Mouse (Mus musculus) bone marrow macrophage, adult 2 months (primary cell): ENCODE data around the gene Micu2.

Source experiments
- CTCF ChIP-seq: IDR thresholded peaks from 2 replicates; pipeline ENCODE4 v1.5.1; 2012; ENCODE audit warnings: low read depth, mild to moderate bottlenecking, low read length, moderate library complexity
- POLR2A ChIP-seq: IDR thresholded peaks from 2 replicates; pipeline ENCODE4 v1.6.1; 2012; ENCODE audit warnings: mild to moderate bottlenecking, low read depth, low read length, borderline replicate concordance

DNA sequence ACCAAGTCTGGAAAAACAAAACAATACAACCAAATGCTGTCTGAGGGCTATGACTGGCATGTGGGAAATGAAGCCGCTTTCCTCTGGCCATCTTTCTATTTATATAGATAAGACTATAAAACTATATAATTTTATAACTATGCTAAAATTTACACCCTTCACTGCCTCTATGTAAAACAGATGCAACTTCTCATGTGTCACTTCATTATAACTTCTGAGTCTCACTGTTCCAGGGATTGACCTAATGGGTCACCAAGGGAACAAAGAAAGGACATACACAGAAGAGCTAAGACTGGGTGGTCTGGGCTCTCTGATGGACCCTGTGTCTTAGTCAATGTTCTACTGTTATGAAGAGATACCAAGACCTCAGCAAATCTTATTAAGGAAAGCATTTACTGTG is 106.1 kb downstream of the Micu2 start:
- TF ChIP-seq CTCF = no peak
- TF ChIP-seq POLR2A = no peak
